Mouse (Mus musculus): ENCODE results near the gene Nipsnap2. TPM values are rescaled to one million over a fixed set of nuclear protein-coding genes. Genes with fewer than 3 reads are reported as not detected.
A peak's percentile ranks its signal among the peaks of the same experiment; 100 is the strongest.

Nipsnap2 gene
- polyA plus RNA-seq, 1 experiment from 2014 or later = 419 TPM

- Histone ChIP-seq H3K27me3 (ENCODE audit: control insufficient read depth, insufficient read depth, low read length) (no peaks in the 10 kb centered on the region), H3K4me3 (ENCODE audit: low read length) (no peak overlapping the region), H3K9me3 (replicated peaks; ENCODE audit: control insufficient read depth, low read length) (no peaks in the 10 kb centered on the region), H3K27ac (ENCODE audit: low read length) (no peak overlapping the region), H3K36me3 (ENCODE audit: control insufficient read depth, insufficient read depth) (no peaks in the 10 kb centered on the region), H3K4me2 (ENCODE audit: low read depth, low read length) (no peak overlapping the region), H3K9ac (ENCODE audit: low read length) (no peak overlapping the region), H3K4me1 (ENCODE audit: control insufficient read depth, insufficient read depth, low read length) (peaks cover 7% of the 10 kb centered on the region; the same call in 1 of the 2 replicates)
- no peak for ATAC-seq (replicated peaks; ENCODE audit: extremely low read depth, insufficient read depth, low FRiP score)
- 80% methylated on average over 3 of the region's 3 CpGs for WGBS
These were observed 49.8 kb downstream of the Nipsnap2 start for GRCm38 (mm10) chr5:129774661-129775060.

GRCm38 (mm10) chr5:129778348-129778995 lies 53.6 kb downstream of the Nipsnap2 start:
- H3K4me3 ChIP-seq (ENCODE audit: low read length) = peak overlapping the region; percentile 70
- peak overlapping the region; percentile 73 for H3K9ac ChIP-seq (ENCODE audit: low read length)
- no peak overlapping the region for H3K27ac ChIP-seq (ENCODE audit: low read length)
- peak overlapping the region; percentile 95 for H3K4me2 ChIP-seq (ENCODE audit: low read depth, low read length)
- ATAC-seq (replicated peaks; ENCODE audit: extremely low read depth, insufficient read depth, low FRiP score) = no peak
- peaks cover 7% of the 10 kb centered on the region; the same call in 1 of the 2 replicates for H3K4me1 ChIP-seq (ENCODE audit: control insufficient read depth, insufficient read depth, low read length)
- H3K27me3 ChIP-seq (ENCODE audit: control insufficient read depth, insufficient read depth, low read length) = no peaks in the 10 kb centered on the region
- WGBS = 43% methylated on average over 11 of the region's 11 CpGs
- H3K9me3 ChIP-seq (replicated peaks; ENCODE audit: control insufficient read depth, low read length) = no peaks in the 10 kb centered on the region
- no peaks in the 10 kb centered on the region for H3K36me3 ChIP-seq (ENCODE audit: control insufficient read depth, insufficient read depth)

DNA sequence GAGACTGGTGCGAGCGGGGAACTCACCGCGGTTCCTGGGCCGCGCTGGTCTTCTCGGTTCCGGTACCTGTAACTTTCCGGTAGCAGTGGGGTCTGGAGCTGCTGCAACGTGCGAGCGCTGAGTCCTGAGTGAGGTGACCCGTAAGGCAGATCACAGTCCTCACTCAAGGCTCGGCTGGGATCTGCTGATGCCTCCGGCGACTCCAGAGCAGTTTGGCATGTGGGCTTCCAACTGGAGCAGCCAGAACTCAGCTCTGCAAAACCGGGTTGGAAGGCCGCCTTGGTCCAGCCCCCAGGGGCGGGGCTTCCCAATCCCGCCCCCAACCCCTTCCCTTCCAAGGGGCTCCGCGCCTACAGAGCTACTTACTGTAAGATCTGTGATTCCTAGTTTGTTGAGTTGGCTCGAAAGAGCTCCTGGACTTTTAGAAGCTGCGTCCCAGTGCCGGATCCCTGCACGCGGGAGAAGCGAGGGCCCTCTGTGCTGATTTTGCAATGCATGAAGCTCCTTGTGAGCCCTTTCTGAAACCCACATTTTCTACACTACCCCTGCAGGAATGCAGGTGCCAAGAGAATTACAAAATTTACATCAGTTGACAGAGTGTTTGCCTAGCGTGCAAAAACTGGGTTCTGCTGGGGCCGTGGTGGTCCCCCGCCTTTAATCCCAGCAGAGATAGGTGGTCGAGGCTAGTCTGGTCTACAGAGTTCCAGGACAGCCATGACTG lies 54.3 kb downstream of the Nipsnap2 start:
- peak; percentile 90 for ATAC-seq (replicated peaks; ENCODE audit: extremely low read depth, insufficient read depth, low FRiP score)
- Histone ChIP-seq H3K9me3 (replicated peaks; ENCODE audit: control insufficient read depth, low read length) (no peaks in the 10 kb centered on the region), H3K4me1 (ENCODE audit: control insufficient read depth, insufficient read depth, low read length) (peaks cover 7% of the 10 kb centered on the region; the same call in 1 of the 2 replicates), H3K9ac (ENCODE audit: low read length) (peak overlapping the region; percentile 73), H3K4me2 (ENCODE audit: low read depth, low read length) (peak overlapping the region; percentile 95), H3K36me3 (ENCODE audit: control insufficient read depth, insufficient read depth) (no peaks in the 10 kb centered on the region), H3K4me3 (ENCODE audit: low read length) (peak overlapping the region; percentile 70), H3K27me3 (ENCODE audit: control insufficient read depth, insufficient read depth, low read length) (no peaks in the 10 kb centered on the region), H3K27ac (ENCODE audit: low read length) (peak overlapping the region; percentile 47; the same call in 1 of the 2 replicates)
- WGBS = 1% methylated on average over 32 of the region's 32 CpGs

GRCm38 (mm10) chr5:129780131-129780530 lies 55.3 kb downstream of the Nipsnap2 start:
- Histone ChIP-seq H3K9me3 (replicated peaks; ENCODE audit: control insufficient read depth, low read length) (no peaks in the 10 kb centered on the region), H3K4me1 (ENCODE audit: control insufficient read depth, insufficient read depth, low read length) (peaks cover 7% of the 10 kb centered on the region; the same call in 1 of the 2 replicates), H3K27me3 (ENCODE audit: control insufficient read depth, insufficient read depth, low read length) (no peaks in the 10 kb centered on the region), H3K36me3 (ENCODE audit: control insufficient read depth, insufficient read depth) (no peaks in the 10 kb centered on the region), H3K9ac (ENCODE audit: low read length) (no peak overlapping the region), H3K4me2 (ENCODE audit: low read depth, low read length) (no peak overlapping the region), H3K27ac (ENCODE audit: low read length) (no peak overlapping the region), H3K4me3 (ENCODE audit: low read length) (no peak overlapping the region)
- 87% methylated on average over 3 of the region's 3 CpGs for WGBS
- no peak for ATAC-seq (replicated peaks; ENCODE audit: extremely low read depth, insufficient read depth, low FRiP score)

DNA sequence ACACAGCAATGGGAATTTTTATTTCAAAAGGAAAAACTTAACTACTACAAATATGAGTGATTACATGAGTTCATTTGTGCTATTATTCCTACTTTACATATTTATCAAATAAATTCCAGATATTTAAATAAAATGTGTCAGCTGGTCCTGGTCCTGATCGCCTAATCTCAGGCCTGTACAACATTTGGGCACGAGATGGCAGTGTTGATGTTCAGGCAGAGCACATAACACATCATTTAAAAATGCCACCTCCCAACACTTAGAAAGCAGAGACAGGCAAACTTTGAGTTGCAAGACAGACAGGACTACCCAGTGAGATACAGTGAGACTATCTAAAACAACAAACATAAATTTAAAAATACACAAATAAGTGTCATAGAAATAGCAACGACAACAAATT lies 57.3 kb downstream of the Nipsnap2 start:
- Histone ChIP-seq H3K9me3 (replicated peaks; ENCODE audit: control insufficient read depth, low read length) (no peaks in the 10 kb centered on the region), H3K27ac (ENCODE audit: low read length) (no peak overlapping the region), H3K27me3 (ENCODE audit: control insufficient read depth, insufficient read depth, low read length) (no peaks in the 10 kb centered on the region), H3K4me3 (ENCODE audit: low read length) (no peak overlapping the region), H3K36me3 (ENCODE audit: control insufficient read depth, insufficient read depth) (no peaks in the 10 kb centered on the region), H3K4me1 (ENCODE audit: control insufficient read depth, insufficient read depth, low read length) (peaks cover 9% of the 10 kb centered on the region; the same call in 1 of the 2 replicates), H3K9ac (ENCODE audit: low read length) (no peak overlapping the region), H3K4me2 (ENCODE audit: low read depth, low read length) (no peak overlapping the region)
- 37% methylated on average over 3 of the region's 3 CpGs for WGBS
- no peak for ATAC-seq (replicated peaks; ENCODE audit: extremely low read depth, insufficient read depth, low FRiP score)

DNA sequence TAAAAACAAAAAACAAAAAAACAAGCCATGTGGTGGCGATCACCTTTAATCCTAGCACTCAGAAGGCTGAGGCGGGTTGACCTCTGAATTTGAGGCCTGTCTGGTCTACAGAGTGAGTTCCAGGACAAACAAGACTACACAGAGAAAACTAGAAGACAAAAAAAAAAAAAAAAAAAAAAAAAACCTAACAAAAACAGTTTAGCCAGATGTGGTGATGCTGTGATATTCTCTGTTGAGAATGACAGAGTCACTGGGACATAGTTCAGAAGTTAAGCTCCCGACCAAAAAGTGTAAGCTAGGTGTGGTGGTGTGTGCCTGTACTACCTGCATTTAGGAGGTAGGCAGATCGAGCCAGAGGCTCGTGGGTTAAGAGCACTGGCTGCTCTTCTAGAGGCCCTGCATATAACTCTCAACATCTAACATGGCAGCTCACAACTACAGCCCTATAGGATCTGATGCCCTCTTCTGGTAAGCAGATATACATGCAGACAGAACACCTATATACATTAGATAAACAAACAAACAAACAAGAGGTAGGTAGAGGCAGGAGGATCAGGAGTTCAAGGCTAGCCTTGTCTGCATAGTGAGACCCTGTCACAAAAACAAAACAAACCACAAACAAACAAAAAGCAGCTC lies 60.5 kb downstream of the Nipsnap2 start:
- Histone ChIP-seq H3K36me3 (ENCODE audit: control insufficient read depth, insufficient read depth) (peaks cover 15% of the 10 kb centered on the region), H3K9ac (ENCODE audit: low read length) (no peak overlapping the region), H3K4me1 (ENCODE audit: control insufficient read depth, insufficient read depth, low read length) (peaks cover 9% of the 10 kb centered on the region), H3K27me3 (ENCODE audit: control insufficient read depth, insufficient read depth, low read length) (no peaks in the 10 kb centered on the region), H3K9me3 (replicated peaks; ENCODE audit: control insufficient read depth, low read length) (no peaks in the 10 kb centered on the region), H3K4me2 (ENCODE audit: low read depth, low read length) (no peak overlapping the region), H3K4me3 (ENCODE audit: low read length) (no peak overlapping the region), H3K27ac (ENCODE audit: low read length) (no peak overlapping the region)
- ATAC-seq (replicated peaks; ENCODE audit: extremely low read depth, insufficient read depth, low FRiP score) = no peak
- WGBS = 87% methylated on average over 5 of the region's 5 CpGs

GRCm38 (mm10) chr5:129786161-129786560 lies 61.3 kb downstream of the Nipsnap2 start:
- Histone ChIP-seq H3K4me2 (ENCODE audit: low read depth, low read length) (peak overlapping the region; percentile 69), H3K4me1 (ENCODE audit: control insufficient read depth, insufficient read depth, low read length) (peaks cover 9% of the 10 kb centered on the region), H3K36me3 (ENCODE audit: control insufficient read depth, insufficient read depth) (peaks cover 21% of the 10 kb centered on the region), H3K27me3 (ENCODE audit: control insufficient read depth, insufficient read depth, low read length) (no peaks in the 10 kb centered on the region), H3K9me3 (replicated peaks; ENCODE audit: control insufficient read depth, low read length) (no peaks in the 10 kb centered on the region), H3K27ac (ENCODE audit: low read length) (peak overlapping the region; percentile 90), H3K4me3 (ENCODE audit: low read length) (peak overlapping the region; percentile 98), H3K9ac (ENCODE audit: low read length) (peak overlapping the region; percentile 70)
- ATAC-seq (replicated peaks; ENCODE audit: extremely low read depth, insufficient read depth, low FRiP score) = no peak
- 73% methylated on average over 6 of the region's 6 CpGs for WGBS

DNA sequence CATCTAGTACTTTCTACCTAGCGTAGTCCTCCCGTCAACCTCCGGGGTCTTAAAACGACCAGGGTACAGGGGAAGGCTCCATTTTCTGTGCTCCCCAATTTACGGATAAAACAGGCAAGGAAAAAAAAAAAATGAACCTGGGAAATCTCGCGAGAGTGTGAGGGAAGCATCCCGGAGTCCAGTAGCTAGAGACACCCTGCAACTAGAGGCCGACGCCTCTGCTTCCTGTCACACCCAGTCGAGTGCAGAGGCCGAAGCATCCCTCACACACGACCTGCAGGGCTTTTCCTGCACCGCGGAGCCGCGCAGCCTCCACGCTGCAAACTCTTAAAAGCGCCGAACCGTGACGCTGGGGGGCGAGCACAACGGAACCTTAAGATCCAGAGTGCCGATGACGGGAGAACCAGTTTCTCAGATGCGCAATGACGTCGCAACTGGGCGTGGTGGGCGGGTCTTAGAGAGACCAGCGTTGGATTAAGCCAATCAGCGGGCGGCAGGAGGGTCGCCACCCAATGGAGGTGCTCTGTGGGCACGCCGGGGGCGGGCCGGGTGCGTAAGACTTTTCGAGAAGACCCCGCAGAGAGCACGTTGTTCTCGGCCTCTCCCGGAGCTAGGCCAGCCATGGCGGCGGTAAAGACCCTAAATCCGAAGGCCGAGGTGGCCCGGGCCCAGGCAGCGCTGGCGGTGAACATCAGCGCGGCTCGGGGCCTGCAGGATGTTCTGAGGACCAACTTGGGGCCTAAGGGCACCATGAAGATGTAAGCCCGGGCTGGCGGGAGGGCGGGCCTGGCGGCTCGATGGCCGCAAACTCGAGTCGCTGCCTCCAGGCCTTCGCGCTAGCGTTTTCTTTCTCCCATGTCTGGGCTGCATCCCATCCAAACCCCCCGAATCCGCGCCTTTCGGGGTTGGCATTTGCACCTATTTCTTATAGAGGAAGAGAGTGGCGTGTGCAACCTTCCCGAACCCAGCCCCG lies 62.2 kb downstream of the Nipsnap2 start, which contains the start of gene Psph:
Psph (minus strand) TSS at position 632 of the 973 bp plus-strand sequence.
- WGBS = under 1% methylated on average over 73 of the region's 73 CpGs
- Histone ChIP-seq H3K4me3 (ENCODE audit: low read length) (peak within 1 kb of the TSS; percentile 98), H3K4me2 (ENCODE audit: low read depth, low read length) (peak within 1 kb of the TSS; percentile 94), H3K9me3 (replicated peaks; ENCODE audit: control insufficient read depth, low read length) (no peaks in the 10 kb centered on the region), H3K27me3 (ENCODE audit: control insufficient read depth, insufficient read depth, low read length) (no peaks in the 10 kb centered on the region), H3K36me3 (ENCODE audit: control insufficient read depth, insufficient read depth) (peaks cover 29% of the 10 kb centered on the region), H3K4me1 (ENCODE audit: control insufficient read depth, insufficient read depth, low read length) (peaks cover 9% of the 10 kb centered on the region), H3K27ac (ENCODE audit: low read length) (peak within 1 kb of the TSS; percentile 90), H3K9ac (ENCODE audit: low read length) (peak within 1 kb of the TSS; percentile 99)
- ATAC-seq (replicated peaks; ENCODE audit: extremely low read depth, insufficient read depth, low FRiP score) = peak; percentile 99

All from heart, embryonic 16.5 days (tissue).